Mouse (Mus musculus) heart, adult 2 months (tissue): ENCODE results near the gene Gtse1. TPM values are rescaled to one million over a fixed set of nuclear protein-coding genes. Genes with fewer than 3 reads are reported as not detected.
A peak's percentile ranks its signal among the peaks of the same experiment; 100 is the strongest.

Source experiments
- DNase-seq, 2 experiments: peaks; one replicate each; pipeline ENCODE4 v3.0.0; 2021
- H3K27ac ChIP-seq: fragments of 200-600 bp; 2 replicates; pipeline ENCODE4 v1.8.1; 2022
- H3K27me3 ChIP-seq: fragments of 200-500 bp; 2 replicates; pipeline ENCODE4 v1.6.1; 2012; ENCODE audit warnings: mild to moderate bottlenecking, low read length, inconsistent platforms, mixed read lengths; ENCODE audit not compliant: control insufficient read depth, insufficient read depth
- H3K36me3 ChIP-seq: fragments of 200-500 bp; 2 replicates; pipeline ENCODE4 v1.6.1; 2012; ENCODE audit warnings: low read length, inconsistent platforms; ENCODE audit not compliant: control insufficient read depth, insufficient read depth
- H3K4me1 ChIP-seq: fragments of 200-500 bp; 2 replicates; pipeline ENCODE4 v1.6.1; 2011; ENCODE audit warnings: low read length; ENCODE audit not compliant: control insufficient read depth, insufficient read depth
- H3K4me3 ChIP-seq: fragments of 200-600 bp; 2 replicates; pipeline ENCODE4 v1.8.1; 2022
- H3K79me2 ChIP-seq: fragments of 200-500 bp; replicated peaks from 2 replicates; pipeline ENCODE4 v1.6.1; 2012; ENCODE audit warnings: mild to moderate bottlenecking, inconsistent platforms, low read length, moderate library complexity, mixed read lengths; ENCODE audit not compliant: control insufficient read depth, insufficient read depth
- H3K9ac ChIP-seq: fragments of 200-500 bp; 2 replicates; pipeline ENCODE4 v1.6.1; 2012; ENCODE audit warnings: low read depth, mild to moderate bottlenecking, control low read depth, inconsistent platforms, low read length, mixed read lengths
- CTCF ChIP-seq: fragments of 200-600 bp; IDR thresholded peaks from 2 replicates; pipeline ENCODE4 v1.8.1; 2022; ENCODE audit warnings: antibody characterized with exemption, mild to moderate bottlenecking, moderate library complexity
- EP300 ChIP-seq: fragments of 200-500 bp; IDR thresholded peaks from 2 replicates; pipeline ENCODE4 v1.6.1; 2011; ENCODE audit warnings: low read depth, low read length, control low read depth; ENCODE audit not compliant: insufficient read depth
- POLR2A ChIP-seq: fragments of 200-500 bp; IDR thresholded peaks from 2 replicates; pipeline ENCODE4 v1.6.1; 2011; ENCODE audit warnings: mild to moderate bottlenecking, low read depth, low read length, control low read depth; ENCODE audit not compliant: insufficient read depth
- WGBS: fragments of 180-500 bp; shearing (Covaris S2); methylation state at CpG from one replicate; pipeline ENCODE4 v1.1.7; 2018; 5-methylcytosine and 5-hydroxymethylcytosine counted together
- intact Hi-C: fragments of 180-260 bp; cut with DNase I; formaldehyde crosslinking; loops from one replicate; pipeline ENCODE4 v1.15.1; 2025
- polyA plus RNA-seq: library from polyadenylated mRNA; depleted of rRNA; stranded (reverse); fragments of >200 nt; gene quantifications from 2 replicates; pipeline ENCODE4 v1.2.3, GENCODE M21; 2012
- total RNA-seq, 2 experiments: library from RNA; stranded (reverse); gene quantifications; 2 replicates each; pipeline ENCODE4 v1.2.3; 2021

Gtse1 gene
- total and polyA plus RNA-seq, 3 experiments = 0.21 to 0.53 (median 0.41) TPM

DNA sequence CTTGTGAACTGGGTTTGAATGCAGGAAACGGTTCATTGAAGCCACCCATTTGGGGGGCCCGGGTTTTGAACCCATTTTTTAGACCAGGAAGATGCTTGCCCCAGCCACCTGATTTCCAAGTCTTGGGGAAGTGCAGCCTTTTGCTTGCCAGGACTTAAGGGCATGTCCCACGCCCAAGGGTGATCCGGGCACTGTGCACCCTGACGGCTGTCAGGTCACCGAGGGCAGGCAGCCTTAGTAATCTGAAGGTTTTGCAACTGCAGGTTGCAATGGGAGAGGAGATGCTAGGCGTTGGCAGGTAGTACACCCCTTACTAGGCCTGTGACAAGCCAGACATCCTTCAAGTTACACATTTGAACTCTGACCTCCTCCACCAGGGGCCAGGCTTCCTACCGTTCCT is 26.9 kb upstream of the Gtse1 start:
- no peak for TF ChIP-seq EP300
- no peak for TF ChIP-seq POLR2A
- TF ChIP-seq CTCF = no peak
- Histone ChIP-seq H3K4me1 (peaks cover 1% of the 10 kb centered on the region; the same call in 1 of the 2 replicates), H3K9ac (peak overlapping the region; percentile 77), H3K27ac (peak overlapping the region; percentile 91), H3K27me3 (no peaks in the 10 kb centered on the region), H3K79me2 (no peaks in the 10 kb centered on the region), H3K36me3 (no peaks in the 10 kb centered on the region), H3K4me3 (peak overlapping the region; percentile 78)
- DNase-seq = no peak
- 53% methylated on average over 8 of the region's 8 CpGs for WGBS
- intact Hi-C loops = loop anchor here (1.0 to 2.0 kb wide), 2 partner anchors 21 to 26 kb away; partner anchors contain the start of genes Cdpf1 and Gtse1

- 57% methylated on average over 3 of the region's 3 CpGs for WGBS
- Histone ChIP-seq H3K27me3 (no peaks in the 10 kb centered on the region), H3K4me3 (no peak overlapping the region), H3K79me2 (no peaks in the 10 kb centered on the region), H3K27ac (no peak overlapping the region), H3K4me1 (peaks cover 1% of the 10 kb centered on the region; the same call in 1 of the 2 replicates), H3K36me3 (no peaks in the 10 kb centered on the region), H3K9ac (no peak overlapping the region)
- intact Hi-C loops = no loop called here
- TF ChIP-seq CTCF = peak; percentile 56
- no peak for TF ChIP-seq EP300
- DNase-seq = no peak
These were observed 24.2 kb upstream of the Gtse1 start for GRCm38 (mm10) chr15:85835335-85835734.

DNA sequence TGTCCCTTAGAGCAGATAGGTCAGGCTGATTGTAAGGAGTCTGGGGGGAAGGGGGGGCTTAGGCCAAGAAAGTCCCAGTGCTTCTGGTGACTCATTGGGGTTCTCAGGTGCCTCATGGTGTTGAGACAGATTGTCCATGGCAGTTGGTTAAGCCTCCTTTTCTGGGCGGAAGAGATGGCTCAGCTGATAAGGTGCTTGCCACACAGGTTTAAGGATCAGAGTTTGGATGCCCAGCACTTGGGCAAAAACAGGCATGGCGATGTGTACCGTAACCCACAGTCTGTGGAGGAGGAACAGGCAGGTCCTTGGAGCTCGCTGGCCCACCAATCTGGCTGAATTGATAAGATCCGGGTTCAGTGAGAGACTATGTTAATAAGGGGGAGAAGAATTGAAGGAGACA is 22.7 kb upstream of the Gtse1 start:
- Histone ChIP-seq H3K9ac (no peak overlapping the region), H3K27ac (no peak overlapping the region), H3K4me3 (no peak overlapping the region), H3K36me3 (no peaks in the 10 kb centered on the region), H3K4me1 (peaks cover 1% of the 10 kb centered on the region; the same call in 1 of the 2 replicates), H3K79me2 (no peaks in the 10 kb centered on the region), H3K27me3 (no peaks in the 10 kb centered on the region)
- DNase-seq = no peak
- no peak for TF ChIP-seq POLR2A
- no peak for TF ChIP-seq CTCF
- TF ChIP-seq EP300 = no peak
- intact Hi-C loops = no loop called here
- 79% methylated on average over 5 of the region's 5 CpGs for WGBS

- Histone ChIP-seq H3K27me3 (no peaks in the 10 kb centered on the region), H3K4me3 (no peak overlapping the region), H3K36me3 (no peaks in the 10 kb centered on the region), H3K9ac (no peak overlapping the region), H3K4me1 (no peaks in the 10 kb centered on the region), H3K27ac (no peak overlapping the region), H3K79me2 (no peaks in the 10 kb centered on the region)
- intact Hi-C loops = no loop called here
- peak in 1 of 2 experiments; percentile 34 for DNase-seq
- WGBS = 55% methylated on average over 6 of the region's 6 CpGs
- TF ChIP-seq CTCF = peak; percentile 78
- no peak for TF ChIP-seq EP300
These were observed 18.6 kb upstream of the Gtse1 start for GRCm38 (mm10) chr15:85840983-85841382.

GRCm38 (mm10) chr15:85841796-85842360 is 17.7 kb upstream of the Gtse1 start:
- no peak for DNase-seq
- intact Hi-C loops = no loop called here

GRCm38 (mm10) chr15:85845071-85845470 is 14.5 kb upstream of the Gtse1 start:
- Histone ChIP-seq H3K9ac (no peak overlapping the region), H3K79me2 (no peaks in the 10 kb centered on the region), H3K27me3 (no peaks in the 10 kb centered on the region), H3K27ac (no peak overlapping the region), H3K4me1 (no peaks in the 10 kb centered on the region), H3K36me3 (no peaks in the 10 kb centered on the region), H3K4me3 (no peak overlapping the region)
- intact Hi-C loops = no loop called here
- TF ChIP-seq POLR2A (no peak), EP300 (no peak), CTCF (no peak)
- no peak for DNase-seq

More at GRCm38 (mm10) chr15:85841796-85842360, 17.7 kb upstream of the Gtse1 start:
- Histone ChIP-seq H3K79me2 (no peaks in the 10 kb centered on the region), H3K4me1 (no peaks in the 10 kb centered on the region), H3K9ac (no peak overlapping the region), H3K27me3 (no peaks in the 10 kb centered on the region), H3K36me3 (no peaks in the 10 kb centered on the region), H3K27ac (no peak overlapping the region), H3K4me3 (no peak overlapping the region)
- 77% methylated on average over 5 of the region's 5 CpGs for WGBS
- TF ChIP-seq CTCF (no peak), POLR2A (no peak), EP300 (no peak)
